Mouse (Mus musculus) adipocyte (in vitro differentiated cells): ENCODE data around the gene Lgmn.
A peak's percentile ranks its signal among the peaks of the same experiment; 100 is the strongest.

ENCODE experiments used
- DNase-seq: peaks from one replicate; pipeline ENCODE4 v3.0.0-alpha.2; 2016; ENCODE audit warnings: low spot score

Lgmn gene

DNA sequence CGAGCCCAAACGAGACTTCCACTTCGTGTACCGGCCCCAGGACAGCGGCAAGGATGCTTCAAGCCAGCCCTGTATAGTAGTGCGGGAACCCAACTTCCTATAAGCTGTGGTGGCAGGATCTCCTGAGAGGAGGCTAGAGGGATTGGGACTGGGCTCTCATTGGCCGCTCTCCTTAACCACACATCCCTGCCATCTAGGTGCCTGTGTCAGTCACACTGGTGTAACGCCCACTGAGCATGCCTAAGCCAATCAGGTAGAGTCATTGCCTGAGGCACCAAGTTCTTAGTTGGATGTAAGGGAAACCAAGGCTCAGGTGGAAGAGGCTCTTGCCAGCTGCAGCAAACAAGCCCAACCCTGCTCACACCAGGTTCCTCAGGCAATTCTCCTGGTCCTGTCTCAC is 49.6 kb downstream of the Lgmn start:
- no peak for DNase-seq

DNA sequence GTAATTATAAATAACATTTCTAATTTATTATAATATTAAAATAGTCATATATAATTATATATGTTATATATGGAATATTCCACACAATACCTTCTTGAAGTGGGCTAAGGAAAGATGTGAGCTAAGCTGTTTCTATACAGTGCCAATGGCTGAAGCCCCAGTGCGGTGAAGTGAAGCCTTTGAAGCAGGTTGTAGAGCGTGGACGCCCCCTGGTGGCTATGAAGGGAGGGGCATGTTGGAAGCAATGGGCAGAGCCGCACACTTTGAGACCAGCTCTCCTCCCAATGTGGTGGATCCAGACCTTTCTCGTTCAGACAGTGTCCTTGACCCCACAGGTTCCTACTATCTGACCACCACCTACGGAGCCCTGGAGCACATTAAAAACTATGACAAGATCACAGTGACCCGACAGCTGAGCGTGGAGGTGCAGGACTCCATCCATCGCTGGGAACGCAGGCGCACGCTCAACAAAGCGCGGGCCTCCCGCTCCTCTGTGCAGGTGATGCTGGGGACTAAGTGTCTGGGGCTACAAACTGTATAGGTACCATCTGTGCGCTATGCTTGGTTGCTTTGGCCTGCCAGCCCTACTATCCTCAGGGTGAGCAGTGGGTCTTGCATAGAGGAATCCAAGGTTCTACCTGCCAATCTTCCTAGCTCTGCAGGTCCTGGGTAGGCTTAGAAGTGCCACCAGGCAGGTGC is 52.2 kb downstream of the Lgmn start:
- peak; percentile 82 for DNase-seq

DNA sequence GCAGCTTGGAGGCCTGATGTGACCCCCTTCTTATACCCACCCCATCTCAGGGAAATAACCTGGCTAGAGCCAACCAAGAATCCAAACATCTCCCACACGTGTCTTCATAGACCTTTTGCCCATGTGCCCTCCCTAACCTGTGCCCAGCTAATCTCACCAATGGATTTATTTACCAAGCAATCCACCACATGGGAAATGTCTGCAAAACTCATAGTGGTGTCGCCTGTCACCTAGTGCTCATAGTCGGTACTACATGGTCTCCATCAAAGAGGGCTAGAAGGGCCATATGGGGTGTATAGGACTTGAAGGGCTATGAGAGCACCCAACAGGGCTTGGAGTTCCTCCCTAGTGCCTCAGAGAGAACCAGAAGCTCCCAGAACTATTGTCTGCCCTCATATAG is 54.8 kb downstream of the Lgmn start:
- peak; percentile 69 for DNase-seq

DNA sequence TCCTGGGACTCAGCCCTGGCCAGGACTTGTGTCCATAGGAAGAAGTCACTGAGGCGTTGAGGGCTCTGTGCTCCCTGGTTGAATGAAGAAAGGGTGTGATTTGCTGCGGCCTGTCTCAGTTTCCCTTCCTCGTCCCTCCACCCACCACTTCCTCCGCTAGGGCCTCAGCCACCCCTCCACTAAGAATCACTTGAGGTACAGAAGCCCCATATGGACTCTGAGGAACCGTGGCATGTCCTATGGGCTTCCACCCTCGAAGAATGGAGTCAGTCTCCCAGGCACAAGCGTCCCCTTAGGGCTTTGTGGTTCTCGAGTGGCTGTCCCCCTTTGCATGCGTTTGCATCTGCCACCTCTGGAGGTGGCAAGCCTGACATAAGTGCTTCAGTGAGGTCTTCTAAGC is 56.3 kb downstream of the Lgmn start:
- DNase-seq = no peak

DNA sequence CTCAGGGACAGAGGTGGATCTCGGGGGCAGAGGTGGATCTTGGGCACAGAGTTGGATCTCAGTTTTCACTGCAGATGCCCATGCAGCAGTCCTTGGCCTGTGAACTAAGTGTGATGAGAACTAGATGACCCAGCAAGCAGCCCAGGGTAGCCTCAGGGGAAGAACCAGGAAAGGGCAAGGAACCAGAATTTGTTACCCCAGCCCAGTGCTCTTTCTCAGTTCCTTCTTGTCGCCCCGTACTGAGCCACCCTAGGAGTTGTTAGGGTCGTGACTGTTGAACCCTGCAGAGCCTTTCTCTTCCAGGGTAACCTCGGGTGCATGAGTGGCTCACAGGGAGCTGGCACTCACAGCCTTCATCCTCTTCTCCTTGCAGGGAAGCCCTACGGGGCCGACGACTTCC is 57.4 kb downstream of the Lgmn start:
- no peak for DNase-seq

DNA sequence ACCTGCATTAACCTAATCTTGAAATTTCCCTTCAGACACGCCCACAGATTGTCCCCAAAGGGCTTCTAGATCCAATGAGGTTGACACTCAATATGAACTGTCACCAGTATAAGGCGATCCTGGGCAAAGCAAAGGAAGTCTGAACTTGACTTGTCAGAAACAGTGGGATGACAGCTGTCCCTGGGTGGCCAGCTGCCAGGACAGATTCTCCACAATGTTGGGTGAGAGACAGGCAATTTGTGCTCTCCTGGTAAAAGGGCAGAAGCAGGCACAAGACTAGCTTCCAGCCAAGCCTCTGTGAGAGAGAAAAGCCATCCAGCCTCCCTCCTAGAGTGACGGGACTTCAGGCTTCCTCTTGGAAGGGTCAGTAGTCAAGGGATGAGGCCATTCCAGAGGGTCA is 67.3 kb downstream of the Lgmn start:
- peak; percentile 19 for DNase-seq

DNA sequence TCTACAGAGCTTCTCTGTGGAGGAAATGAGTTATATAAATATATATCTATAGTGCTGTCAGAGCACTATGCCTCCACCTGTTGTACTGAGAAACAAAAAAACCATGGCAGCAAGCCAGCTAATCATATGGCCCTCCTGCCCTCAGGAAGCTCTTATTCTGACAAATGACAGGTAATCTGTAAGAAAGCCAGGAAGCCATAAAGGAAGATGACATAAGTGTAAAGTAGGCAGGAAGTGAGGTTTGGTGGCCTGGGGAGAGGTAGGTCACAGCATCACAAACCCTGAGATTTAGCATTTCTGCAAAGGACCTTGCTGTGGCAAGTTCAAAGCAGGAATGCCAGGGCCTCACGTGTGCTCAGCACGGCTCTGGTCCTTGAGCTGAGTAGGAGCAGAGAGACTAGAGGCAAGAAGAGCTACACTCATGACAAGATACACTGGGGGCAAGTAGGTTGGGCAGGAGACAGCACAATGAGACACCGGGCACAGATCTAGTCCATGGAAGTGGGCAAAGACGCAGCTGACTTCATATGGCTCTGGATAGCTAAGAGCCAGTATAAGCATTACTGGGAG is 68.6 kb downstream of the Lgmn start:
- DNase-seq = no peak

DNA sequence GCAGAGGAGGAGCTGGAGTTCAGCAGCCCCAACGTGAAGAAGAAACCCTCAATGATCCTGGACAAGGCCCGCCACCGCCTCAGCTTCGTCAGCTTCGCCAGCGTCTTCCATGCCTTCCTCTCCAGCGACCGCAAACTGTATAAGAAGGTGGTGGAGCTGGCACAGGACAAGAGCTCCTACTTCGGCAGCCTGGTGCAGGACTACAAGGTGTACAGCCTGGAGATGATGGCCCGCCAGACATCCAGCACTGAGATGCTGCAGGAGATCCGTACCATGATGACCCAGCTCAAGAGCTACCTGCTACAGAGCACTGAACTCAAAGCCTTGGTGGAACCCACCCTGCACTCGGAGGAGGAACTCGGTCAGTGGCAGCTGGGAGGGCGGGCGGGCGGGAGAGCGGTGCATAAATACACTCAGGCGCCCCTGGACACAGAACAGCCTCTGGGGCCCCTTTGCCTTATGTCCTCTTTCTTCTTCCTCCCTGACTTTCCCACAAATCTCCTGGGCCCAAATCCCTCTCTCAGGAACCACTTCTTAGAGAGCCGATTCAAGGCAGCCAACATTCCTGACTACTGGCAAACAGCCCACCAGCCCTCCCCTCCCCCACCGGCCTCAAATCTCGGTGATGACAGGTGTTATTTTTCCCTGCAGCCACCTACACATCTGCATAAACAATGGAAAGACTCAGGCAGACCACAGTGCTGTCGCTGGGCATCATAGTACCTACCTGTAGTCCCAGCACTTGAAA is 70.0 kb downstream of the Lgmn start:
- no peak for DNase-seq

DNA sequence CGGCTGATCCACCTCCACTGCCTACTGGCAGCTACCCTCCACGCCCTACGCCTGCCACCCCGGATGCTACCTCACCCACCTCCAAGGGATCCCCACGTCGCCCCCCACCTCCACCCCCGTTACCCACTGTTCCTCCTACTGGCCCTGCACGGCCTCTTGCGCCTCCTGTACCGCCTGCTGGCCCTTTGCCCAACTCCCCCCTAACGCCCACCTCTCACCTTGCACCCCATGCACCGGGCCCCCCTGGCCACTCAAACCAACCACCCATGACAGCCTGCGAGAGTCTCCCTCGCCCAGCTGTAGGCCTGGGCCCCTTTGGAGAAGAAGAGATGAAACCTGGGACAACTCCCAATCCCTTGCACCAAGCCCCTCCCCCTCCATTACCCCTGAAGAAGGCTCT is 71.1 kb downstream of the Lgmn start:
- DNase-seq = no peak

DNA sequence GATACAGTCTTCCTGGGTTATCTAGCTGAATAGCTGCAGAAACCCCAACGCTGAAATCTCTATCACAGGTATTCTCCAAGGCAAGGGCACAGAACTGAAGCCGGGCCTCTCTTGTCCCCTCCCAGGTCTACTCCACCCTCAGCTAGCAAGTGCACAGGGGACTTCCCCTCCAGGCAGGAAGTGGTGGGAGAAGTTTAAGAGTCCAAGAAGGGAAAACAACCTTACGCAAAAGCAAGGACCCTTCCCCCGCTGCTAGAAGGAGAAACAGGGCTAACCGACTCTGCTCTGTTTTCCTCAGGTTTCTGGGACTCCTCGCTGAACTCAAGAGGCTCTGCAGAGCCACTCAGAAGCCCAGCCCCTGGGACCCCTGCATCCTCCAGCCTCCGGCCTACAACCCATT is 71.5 kb downstream of the Lgmn start:
- no peak for DNase-seq

DNA sequence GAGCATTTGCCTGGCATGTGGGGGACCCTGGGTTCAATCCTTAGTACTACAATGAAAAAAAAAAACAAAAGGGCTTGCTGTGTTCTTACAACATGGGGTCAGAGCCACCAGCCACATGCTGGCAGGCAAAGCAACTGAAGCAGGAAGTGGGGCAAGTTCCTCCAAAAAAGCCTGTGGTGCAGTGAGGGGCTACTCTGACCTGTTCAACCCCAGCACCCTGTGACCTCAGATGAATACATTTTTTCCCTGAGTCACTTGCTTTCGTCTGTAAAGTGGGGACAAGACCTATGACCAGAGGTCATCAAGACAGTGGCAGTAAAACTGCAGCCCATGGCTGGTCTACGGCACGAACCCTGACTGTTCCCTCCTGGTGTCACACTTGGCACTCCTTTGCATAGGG is 72.5 kb downstream of the Lgmn start:
- no peak for DNase-seq

DNA sequence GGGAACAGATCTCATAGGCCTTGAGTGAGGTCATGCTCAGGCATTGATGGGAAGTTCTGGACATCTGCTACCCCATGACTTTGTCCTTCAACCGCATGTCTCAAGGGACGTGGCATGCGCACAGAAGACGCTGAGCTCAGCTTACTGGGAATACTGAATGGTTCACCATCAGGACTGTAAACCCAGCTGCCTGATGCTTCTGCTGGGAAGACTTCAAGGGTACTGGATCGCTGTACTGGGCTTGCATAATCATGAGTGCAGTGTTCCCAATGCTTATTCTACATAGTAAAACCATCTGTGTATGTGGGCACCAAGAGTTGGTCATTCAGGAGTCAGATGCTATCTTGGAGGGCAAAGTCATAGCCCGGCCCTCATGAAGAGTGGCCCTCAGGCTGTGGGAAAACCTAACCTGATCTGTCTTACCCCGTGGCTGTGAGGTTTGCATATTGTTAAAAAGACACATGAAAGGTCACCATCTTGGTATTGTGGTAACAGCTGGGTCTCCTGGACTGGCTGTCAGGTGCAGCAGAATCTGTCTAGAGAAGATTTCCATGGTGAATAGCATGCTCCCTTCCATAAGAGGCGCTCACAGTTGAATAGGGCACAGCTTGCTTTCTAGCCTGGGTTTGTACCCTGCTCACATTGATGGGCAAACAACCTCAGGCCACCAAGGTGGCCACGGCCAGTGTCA is 73.3 kb downstream of the Lgmn start:
- no peak for DNase-seq

DNA sequence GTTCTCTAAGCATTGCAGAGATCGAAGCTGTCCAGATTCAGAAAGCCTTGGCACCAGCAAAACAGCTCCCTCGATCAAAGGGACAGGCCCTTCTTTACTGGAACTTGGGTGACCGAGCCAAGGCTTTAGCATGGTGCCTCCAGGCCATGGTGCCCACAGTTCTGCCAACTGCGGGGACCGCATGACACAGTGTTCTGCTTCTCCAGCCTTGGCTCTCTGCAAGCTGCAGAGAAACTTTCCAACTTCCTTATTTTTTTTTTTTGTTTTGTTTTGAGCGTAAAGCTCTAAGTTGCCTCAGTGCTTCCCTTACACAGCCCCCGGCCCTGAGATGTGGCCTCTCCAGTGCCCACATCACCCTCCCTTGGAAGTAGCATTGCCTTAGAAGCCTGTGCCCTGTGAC is 74.6 kb downstream of the Lgmn start:
- DNase-seq = peak; percentile 5

DNA sequence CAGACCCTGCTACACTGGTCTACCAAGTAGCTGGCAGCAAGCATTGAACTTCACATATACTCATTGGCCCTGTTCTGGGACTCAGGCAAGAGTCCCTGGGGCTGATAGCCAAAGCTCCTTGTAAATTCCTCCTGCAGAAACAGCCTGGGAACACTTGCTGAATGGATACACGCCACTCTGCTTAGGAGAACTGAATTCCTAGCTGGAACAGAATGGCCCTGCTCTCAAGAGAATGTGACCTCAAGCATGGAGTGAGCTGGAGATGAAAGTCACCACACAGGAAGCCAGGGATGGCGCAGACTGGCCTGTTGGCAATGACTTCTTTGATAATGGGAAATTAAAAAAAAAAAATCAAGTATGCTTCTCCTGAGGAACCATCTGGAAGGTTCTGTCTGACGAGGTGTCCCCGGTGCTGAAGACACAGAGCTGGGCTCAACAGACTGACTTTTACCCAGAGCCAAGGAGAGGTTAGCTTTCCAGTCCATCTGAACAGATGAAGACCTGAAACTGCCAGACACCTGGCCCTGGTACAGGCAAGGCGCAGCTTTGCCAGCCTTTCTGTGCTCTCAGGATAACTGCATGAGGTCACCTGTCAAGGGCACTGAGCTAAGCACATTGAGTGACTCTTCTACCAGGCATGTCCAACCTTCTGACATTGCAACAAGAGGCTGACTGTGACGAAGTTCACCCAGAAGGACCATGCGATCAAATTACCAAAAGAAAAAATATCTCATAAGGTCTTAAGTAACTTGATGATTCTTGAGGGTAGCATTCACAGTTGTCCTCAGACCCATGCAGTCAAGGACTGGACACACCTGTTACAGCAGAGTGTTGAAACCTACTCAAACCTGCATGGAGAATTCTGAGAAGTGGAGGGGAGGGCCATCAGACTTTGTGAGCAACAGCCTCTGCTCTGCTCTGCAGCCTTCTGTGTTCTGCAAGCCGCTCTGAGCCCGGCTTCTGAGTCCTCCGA is 78.1 kb downstream of the Lgmn start:
- peak; percentile 17 for DNase-seq

DNA sequence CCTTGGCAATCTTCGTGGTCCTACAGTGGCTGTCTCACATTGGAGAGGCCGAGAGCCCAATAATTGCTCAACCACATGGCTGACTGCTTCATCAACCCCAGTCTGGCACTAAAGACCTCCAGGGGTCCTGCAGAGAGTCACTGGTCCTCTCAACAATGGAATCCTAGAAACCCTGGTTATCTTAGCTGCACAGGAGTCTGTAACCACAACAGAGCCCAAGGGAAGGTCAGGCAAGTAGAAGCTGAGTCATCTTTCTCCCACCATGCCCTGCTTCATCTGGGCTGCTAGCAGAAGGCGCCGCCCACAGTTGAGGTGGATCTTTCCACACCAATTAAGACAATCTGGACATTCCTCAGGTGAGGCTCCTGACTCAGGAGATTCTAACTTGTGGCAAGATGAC is 80.2 kb downstream of the Lgmn start:
- DNase-seq = no peak

DNA sequence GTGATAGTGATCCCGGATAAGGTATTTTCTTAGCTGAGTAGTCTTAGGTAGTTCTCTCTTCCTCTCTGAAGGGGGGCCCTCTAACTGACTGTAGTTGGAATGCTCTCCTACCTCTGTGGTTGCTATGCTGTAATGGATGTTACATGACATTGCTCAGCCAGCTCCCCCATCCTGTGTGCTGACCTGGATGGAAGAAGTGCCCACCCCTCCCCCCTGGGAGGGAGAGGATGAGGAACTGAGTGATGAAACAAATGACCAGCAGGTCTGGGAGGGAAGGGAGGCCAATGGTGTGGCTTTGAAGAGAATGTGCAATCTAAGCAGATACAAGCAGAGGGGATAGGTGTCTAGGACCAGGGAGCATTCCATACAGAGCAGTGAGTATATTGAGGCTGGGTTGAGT is 82.8 kb downstream of the Lgmn start:
- DNase-seq = no peak

DNA sequence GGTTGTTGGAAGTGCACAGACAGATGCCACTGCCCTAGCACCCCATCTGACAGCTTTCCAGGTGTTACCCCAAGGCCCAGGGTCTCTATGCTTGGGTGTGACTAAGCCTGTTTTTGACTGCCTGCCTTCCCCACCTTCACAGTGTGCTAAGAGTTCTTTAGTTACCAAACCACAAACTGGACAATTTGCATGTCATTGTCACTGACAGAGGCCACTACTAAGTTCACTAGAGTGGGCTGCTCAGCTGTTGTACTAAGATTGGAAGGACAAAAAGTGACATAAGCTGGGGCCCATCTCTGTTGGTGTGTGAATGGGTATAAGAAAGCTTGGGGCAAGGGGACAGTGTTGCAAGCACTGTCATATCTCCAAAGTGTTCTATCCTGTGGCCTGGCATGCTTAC is 83.8 kb downstream of the Lgmn start:
- peak; percentile 28 for DNase-seq

DNA sequence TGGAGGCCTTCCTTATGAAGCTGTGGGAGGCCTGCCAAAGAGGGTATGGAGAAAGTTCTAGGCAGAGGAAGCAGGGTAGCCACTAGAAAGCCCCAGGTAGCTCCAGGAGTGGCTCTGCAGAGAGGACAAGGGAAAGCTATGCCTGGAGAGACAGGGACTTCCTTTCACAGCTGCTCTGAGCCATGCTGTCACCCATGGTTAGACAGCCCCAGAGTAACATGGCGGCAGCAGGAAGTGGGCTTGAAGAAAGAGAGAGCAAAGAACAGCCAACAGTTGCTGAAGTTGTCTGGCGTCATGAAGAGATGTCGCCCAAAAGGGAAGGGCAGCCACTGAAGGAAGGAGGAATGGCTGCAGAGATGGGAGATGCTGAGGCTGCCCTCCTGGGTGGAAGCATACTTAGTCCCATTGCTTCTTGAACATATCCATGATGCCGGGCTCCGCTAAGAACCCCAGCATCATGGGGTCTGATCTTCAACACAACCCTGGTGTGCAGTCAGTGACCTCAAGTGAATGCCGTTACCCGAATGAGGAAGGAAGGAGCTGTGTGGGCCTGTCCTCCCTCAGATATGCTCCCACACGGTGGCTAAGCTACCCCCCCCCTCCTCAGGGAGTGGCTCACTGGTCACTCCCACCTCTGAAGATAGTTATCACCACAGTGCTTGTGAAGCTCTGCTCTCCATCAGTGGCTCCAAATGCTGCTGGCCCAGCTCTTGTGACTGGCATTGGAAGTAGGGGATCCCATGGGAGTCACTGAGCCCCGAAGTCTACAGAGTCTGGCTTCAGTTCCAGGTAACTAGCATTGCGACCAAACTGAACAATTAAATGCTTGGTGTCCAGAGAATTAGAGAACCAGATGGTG is 85.3 kb downstream of the Lgmn start:
- no peak for DNase-seq

DNA sequence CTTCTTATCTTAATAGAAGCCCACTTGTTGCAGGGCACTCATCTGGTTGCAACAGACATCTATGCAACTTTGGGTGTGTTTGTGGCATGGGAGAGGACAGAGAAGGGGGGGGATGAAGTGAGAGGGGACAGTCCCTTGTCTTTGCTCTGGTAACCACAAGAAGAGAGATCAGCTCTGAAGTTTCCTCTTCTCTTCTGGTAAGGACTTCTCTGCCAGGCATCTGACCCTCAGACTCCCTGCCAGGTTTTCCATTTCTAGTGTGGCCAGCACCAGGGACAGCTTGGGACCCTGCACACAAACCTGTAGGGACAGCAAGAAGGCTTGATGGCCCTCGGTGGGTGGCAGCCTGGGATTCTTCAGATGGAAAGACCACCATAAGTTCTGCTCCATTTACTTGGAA is 88.6 kb downstream of the Lgmn start:
- DNase-seq = no peak

DNA sequence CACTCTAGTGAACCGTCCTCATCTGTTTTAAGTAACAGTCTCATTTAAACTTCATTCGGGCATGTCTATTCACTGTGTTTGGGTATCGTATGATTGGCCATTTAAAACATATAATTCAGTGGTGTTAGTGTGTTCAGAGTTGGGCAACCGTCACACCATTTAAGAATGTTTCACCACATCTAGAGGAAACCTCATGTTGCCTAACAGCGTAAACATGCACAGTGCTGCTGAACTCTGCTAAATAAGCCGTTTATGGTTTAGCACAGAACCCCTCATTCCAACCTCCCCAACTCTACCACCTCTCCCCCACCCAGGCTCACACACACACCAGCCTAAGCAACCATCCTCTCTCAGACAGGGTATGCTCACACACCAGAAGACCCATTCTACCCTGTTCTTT is 91.2 kb downstream of the Lgmn start:
- DNase-seq = no peak

DNA sequence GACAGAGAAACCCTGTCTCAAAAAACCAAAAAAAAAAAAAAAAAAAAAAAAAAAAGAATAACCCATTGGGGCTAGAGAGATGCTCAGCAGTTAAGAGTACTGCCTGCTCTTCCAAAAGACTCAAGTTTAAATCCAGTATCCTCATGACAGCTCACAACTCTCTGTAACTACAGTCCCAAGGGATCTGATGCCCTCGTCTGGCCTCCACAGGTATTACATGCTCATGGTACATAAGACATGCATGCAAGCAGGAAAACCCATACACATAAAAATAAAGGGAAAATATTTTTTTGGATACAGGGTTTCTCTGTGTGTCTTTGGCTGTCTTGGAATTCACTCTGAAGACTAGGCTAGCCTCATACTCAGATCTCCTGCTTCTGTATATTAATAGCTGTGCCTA is 93.1 kb downstream of the Lgmn start:
- DNase-seq = peak; percentile 57
